Mouse (Mus musculus): ENCODE measurements around the gene Phox2b.

The Phox2b gene

GRCm38 (mm10) chr5:67091766-67092165 is 7.3 kb downstream of the Phox2b start:
- no peak for DNase-seq (ENCODE audit: low read depth)

GRCm38 (mm10) chr5:67090856-67091255 is 8.2 kb downstream of the Phox2b start:
- no peak for DNase-seq (ENCODE audit: low read depth)

- DNase-seq (ENCODE audit: low read depth), result no peak
These were observed 16.0 kb downstream of the Phox2b start for GRCm38 (mm10) chr5:67083117-67083516.

GRCm38 (mm10) chr5:67063596-67063995 is 35.5 kb downstream of the Phox2b start:
- DNase-seq (ENCODE audit: low read depth), result no peak

GRCm38 (mm10) chr5:67060519-67060918 is 38.6 kb downstream of the Phox2b start:
- DNase-seq (ENCODE audit: low read depth), result no peak

GRCm38 (mm10) chr5:67057803-67058202 is 41.3 kb downstream of the Phox2b start:
- DNase-seq (ENCODE audit: low read depth), result no peak

GRCm38 (mm10) chr5:67048003-67048402 is 51.1 kb downstream of the Phox2b start:
- peak; percentile 24 for DNase-seq (ENCODE audit: low read depth)

All from c-Kit-positive CD71-positive TER-119-negative erythroid progenitor cells, embryonic 14.5 days (primary cell).